Mouse (Mus musculus): ENCODE data around the gene Sh2d4b. TPM values are rescaled to one million over a fixed set of nuclear protein-coding genes. Genes with fewer than 3 reads are reported as not detected.

The Sh2d4b gene
- polyA plus RNA-seq, 1 experiment from 2014 or later = 0.17 TPM

- no peaks in the 10 kb centered on the region for H3K27me3 ChIP-seq
- in situ Hi-C loops (cut with MboI; ENCODE audit: low pct_unique_long_range_greater_than_20kb) = no loop called here
- no peak for TF ChIP-seq CTCF (IDR thresholded peaks at IDR 0.05)
- ChIA-PET CTCF (interaction anchor here (0.9 to 2.8 kb wide), 5 partner anchors 9 to 42 kb away, joined by 3 to 14 read pairs (median 3); no protein-coding TSS in a partner anchor), POLR2A (no interaction called here)
- ATAC-seq (no peak), DNase-seq (ENCODE audit: low read depth, low spot score) (no peak)
Observed at GRCm38 (mm10) chr14:40927041-40927440, 34.0 kb upstream of the Sh2d4b start.

- POLR2A ChIA-PET = interaction anchor here (0.5 kb wide), 1 partner anchor 299 kb away, joined by 3 read pairs; no protein-coding TSS in a partner anchor
- DNase-seq (ENCODE audit: low read depth, low spot score) = no peak
- no peak for ATAC-seq
- no peak for TF ChIP-seq CTCF (IDR thresholded peaks at IDR 0.05)
- no peaks in the 10 kb centered on the region for H3K27me3 ChIP-seq
- CTCF ChIA-PET = interaction anchor here (0.7 kb wide), 1 partner anchor 10 kb away, joined by 3 read pairs; no protein-coding TSS in a partner anchor
- in situ Hi-C loops (cut with MboI; ENCODE audit: low pct_unique_long_range_greater_than_20kb) = no loop called here
Observed at GRCm38 (mm10) chr14:40924378-40925113, 31.5 kb upstream of the Sh2d4b start.

GRCm38 (mm10) chr14:40921241-40921640 lies 28.2 kb upstream of the Sh2d4b start:
- DNase-seq (ENCODE audit: low read depth, low spot score) = no peak
- ATAC-seq = no peak
- in situ Hi-C loops (cut with MboI; ENCODE audit: low pct_unique_long_range_greater_than_20kb) = no loop called here
- POLR2A ChIA-PET = interaction anchor here (0.5 to 0.8 kb wide), 2 partner anchors 18 to 44 kb away, joined by 3 to 5 read pairs; no protein-coding TSS in a partner anchor
- CTCF ChIA-PET = interaction anchor here (1.4 kb wide), 1 partner anchor 26 kb away, joined by 3 read pairs; no protein-coding TSS in a partner anchor
- H3K27me3 ChIP-seq = no peaks in the 10 kb centered on the region
- TF ChIP-seq CTCF (IDR thresholded peaks at IDR 0.05) = no peak

- no peaks in the 10 kb centered on the region for H3K27me3 ChIP-seq
- POLR2A ChIA-PET = interaction anchor here (4.1 kb wide), 1 partner anchor 48 kb away, joined by 18 read pairs; the partner anchor contains the start of gene Tspan14
- DNase-seq (ENCODE audit: low read depth, low spot score) (no peak), ATAC-seq (no peak)
- TF ChIP-seq CTCF (IDR thresholded peaks at IDR 0.05) = no peak
- CTCF ChIA-PET = interaction anchor here (1.2 to 6.5 kb wide), 5 partner anchors 30 to 57 kb away, joined by 3 to 68 read pairs (median 21); no protein-coding TSS in a partner anchor
- in situ Hi-C loops (cut with MboI; ENCODE audit: low pct_unique_long_range_greater_than_20kb) = no loop called here
Observed at GRCm38 (mm10) chr14:40919521-40919920, 26.5 kb upstream of the Sh2d4b start.

GRCm38 (mm10) chr14:40918477-40918876 lies 25.4 kb upstream of the Sh2d4b start:
- in situ Hi-C loops (cut with MboI; ENCODE audit: low pct_unique_long_range_greater_than_20kb) = no loop called here
- ChIA-PET CTCF (interaction anchor here (1.3 to 6.5 kb wide), 13 partner anchors 8 to 117 kb away, joined by 3 to 68 read pairs (median 8); no protein-coding TSS in a partner anchor), POLR2A (interaction anchor here (0.7 to 4.1 kb wide), 3 partner anchors 14 to 49 kb away, joined by 3 to 18 read pairs (median 4); partner anchors contain the start of gene Tspan14)
- no peak for DNase-seq (ENCODE audit: low read depth, low spot score)
- no peak for ATAC-seq
- no peaks in the 10 kb centered on the region for H3K27me3 ChIP-seq
- no peak for TF ChIP-seq CTCF (IDR thresholded peaks at IDR 0.05)

- POLR2A ChIA-PET = interaction anchor here (0.7 to 4.1 kb wide), 3 partner anchors 13 to 50 kb away, joined by 3 to 18 read pairs (median 4); partner anchors contain the start of gene Tspan14
- peak; percentile 88 for ATAC-seq
- no peak for TF ChIP-seq CTCF (IDR thresholded peaks at IDR 0.05)
- CTCF ChIA-PET = interaction anchor here (0.7 to 6.5 kb wide), 24 partner anchors 9 to 125 kb away, joined by 3 to 68 read pairs (median 4); no protein-coding TSS in a partner anchor
- H3K27me3 ChIP-seq = no peaks in the 10 kb centered on the region
- peak; percentile 59 for DNase-seq (ENCODE audit: low read depth, low spot score)
- in situ Hi-C loops (cut with MboI; ENCODE audit: low pct_unique_long_range_greater_than_20kb) = no loop called here
Observed at GRCm38 (mm10) chr14:40917632-40918031, 24.6 kb upstream of the Sh2d4b start.

GRCm38 (mm10) chr14:40916667-40917066 lies 23.6 kb upstream of the Sh2d4b start:
- ChIA-PET CTCF (interaction anchor here (1.0 to 6.5 kb wide), 12 partner anchors 10 to 109 kb away, joined by 3 to 68 read pairs (median 4); no protein-coding TSS in a partner anchor), POLR2A (interaction anchor here (4.1 kb wide), 1 partner anchor 51 kb away, joined by 18 read pairs; the partner anchor contains the start of gene Tspan14)
- ATAC-seq (no peak), DNase-seq (ENCODE audit: low read depth, low spot score) (no peak)
- no peak for TF ChIP-seq CTCF (IDR thresholded peaks at IDR 0.05)
- in situ Hi-C loops (cut with MboI; ENCODE audit: low pct_unique_long_range_greater_than_20kb) = no loop called here
- H3K27me3 ChIP-seq = no peaks in the 10 kb centered on the region

- no peak for TF ChIP-seq CTCF (IDR thresholded peaks at IDR 0.05)
- in situ Hi-C loops (cut with MboI; ENCODE audit: low pct_unique_long_range_greater_than_20kb) = no loop called here
- ChIA-PET CTCF (interaction anchor here (0.7 to 6.5 kb wide), 7 partner anchors 12 to 118 kb away, joined by 3 to 68 read pairs (median 3); partner anchors contain the start of gene Sh2d4b), POLR2A (interaction anchor here (0.6 kb wide), 1 partner anchor 102 kb away, joined by 3 read pairs; no protein-coding TSS in a partner anchor)
- ATAC-seq = no peak
- H3K27me3 ChIP-seq = no peaks in the 10 kb centered on the region
- DNase-seq (ENCODE audit: low read depth, low spot score) = no peak
Observed at GRCm38 (mm10) chr14:40915838-40916237, 22.8 kb upstream of the Sh2d4b start.

- CTCF ChIA-PET = interaction anchor here (1.0 to 6.5 kb wide), 4 partner anchors 21 to 121 kb away, joined by 3 to 68 read pairs (median 4); partner anchors contain the start of gene Sh2d4b
- ATAC-seq (no peak), DNase-seq (ENCODE audit: low read depth, low spot score) (no peak)
- TF ChIP-seq CTCF (IDR thresholded peaks at IDR 0.05) = no peak
- POLR2A ChIA-PET = no interaction called here
- no peaks in the 10 kb centered on the region for H3K27me3 ChIP-seq
- in situ Hi-C loops (cut with MboI; ENCODE audit: low pct_unique_long_range_greater_than_20kb) = loop anchor here (5.0 kb wide), 2 partner anchors 58 to 118 kb away; no protein-coding TSS in a partner anchor
Observed at GRCm38 (mm10) chr14:40914701-40915100, 21.6 kb upstream of the Sh2d4b start.

- CTCF ChIA-PET = interaction anchor here (0.9 kb wide), 1 partner anchor 14 kb away, joined by 3 read pairs; no protein-coding TSS in a partner anchor
- H3K27me3 ChIP-seq = no peaks in the 10 kb centered on the region
- POLR2A ChIA-PET = interaction anchor here (0.6 kb wide), 1 partner anchor 10 kb away, joined by 4 read pairs; no protein-coding TSS in a partner anchor
- DNase-seq (ENCODE audit: low read depth, low spot score) (no peak), ATAC-seq (no peak)
- no peak for TF ChIP-seq CTCF (IDR thresholded peaks at IDR 0.05)
- in situ Hi-C loops (cut with MboI; ENCODE audit: low pct_unique_long_range_greater_than_20kb) = loop anchor here (5.0 kb wide), 2 partner anchors 59 to 119 kb away; no protein-coding TSS in a partner anchor
Observed at GRCm38 (mm10) chr14:40913709-40914108, 20.6 kb upstream of the Sh2d4b start.
